Mouse (Mus musculus): ENCODE measurements around the gene Hsd11b1. TPM values are rescaled to one million over a fixed set of nuclear protein-coding genes. Genes with fewer than 3 reads are reported as not detected.

Gene Hsd11b1
- 0.62 and 1.2 TPM in 2 replicates for polyA plus RNA-seq (2014; fragmentation: Nextera tagmentation; extraction: Ambion mirVana)

GRCm38 (mm10) chr1:193263955-193264598 lies at the start of gene Hsd11b1:
Gene Hsd11b1, minus strand, starts transcription at chr1:193264075.
- no peak within 1 kb of the TSS for H3K27ac ChIP-seq (ENCODE audit: low read length)
- H3K9ac ChIP-seq (replicated peaks; ENCODE audit: low read depth, low read length): no peak within 1 kb of the TSS
- WGBS: 65% methylated on average over 5 of the region's 5 CpGs

GRCm38 (mm10) chr1:193311596-193311995 lies 47.7 kb upstream of the Hsd11b1 start:
- ATAC-seq (ENCODE audit: insufficient number of reproducible peaks, insufficient read depth, low FRiP score, low read depth): no peak

More at GRCm38 (mm10) chr1:193263955-193264598, at the start of gene Hsd11b1:
- no peaks in the 10 kb centered on the region for H3K36me3 ChIP-seq (ENCODE audit: control insufficient read depth, insufficient read depth, low read length)
- no peaks in the 10 kb centered on the region for H3K9me3 ChIP-seq (ENCODE audit: control insufficient read depth, low read depth, low read length)
- no peak for ATAC-seq (ENCODE audit: insufficient number of reproducible peaks, insufficient read depth, low FRiP score, low read depth)
- H3K4me3 ChIP-seq (ENCODE audit: low read depth, low read length): no peak within 1 kb of the TSS
- no peak within 1 kb of the TSS for H3K4me2 ChIP-seq (replicated peaks; ENCODE audit: low read depth, low read length)
- no peaks in the 10 kb centered on the region for H3K27me3 ChIP-seq (ENCODE audit: control insufficient read depth, insufficient read depth, low read length)
- H3K4me1 ChIP-seq (ENCODE audit: control insufficient read depth, insufficient read depth, low read length): no peaks in the 10 kb centered on the region

GRCm38 (mm10) chr1:193310519-193311085 lies 46.7 kb upstream of the Hsd11b1 start:
- Histone ChIP-seq H3K4me1 (ENCODE audit: control insufficient read depth, insufficient read depth, low read length) (peaks cover 4% of the 10 kb centered on the region; the same call in 1 of the 2 replicates), H3K4me2 (replicated peaks; ENCODE audit: low read depth, low read length) (no peak overlapping the region), H3K27ac (ENCODE audit: low read length) (no peak overlapping the region), H3K4me3 (ENCODE audit: low read depth, low read length) (no peak overlapping the region), H3K36me3 (ENCODE audit: control insufficient read depth, insufficient read depth, low read length) (no peaks in the 10 kb centered on the region), H3K9ac (replicated peaks; ENCODE audit: low read depth, low read length) (no peak overlapping the region), H3K9me3 (ENCODE audit: control insufficient read depth, low read depth, low read length) (no peaks in the 10 kb centered on the region), H3K27me3 (ENCODE audit: control insufficient read depth, insufficient read depth, low read length) (no peaks in the 10 kb centered on the region)
- ATAC-seq (ENCODE audit: insufficient number of reproducible peaks, insufficient read depth, low FRiP score, low read depth): no peak
- 85% methylated on average over 3 of the region's 3 CpGs for WGBS

More at GRCm38 (mm10) chr1:193311596-193311995, 47.7 kb upstream of the Hsd11b1 start:
- no peak overlapping the region for H3K4me2 ChIP-seq (replicated peaks; ENCODE audit: low read depth, low read length)
- H3K27me3 ChIP-seq (ENCODE audit: control insufficient read depth, insufficient read depth, low read length): no peaks in the 10 kb centered on the region
- no peak overlapping the region for H3K9ac ChIP-seq (replicated peaks; ENCODE audit: low read depth, low read length)
- 58% methylated on average over 1 of the region's 1 CpGs for WGBS
- no peaks in the 10 kb centered on the region for H3K36me3 ChIP-seq (ENCODE audit: control insufficient read depth, insufficient read depth, low read length)
- H3K4me3 ChIP-seq (ENCODE audit: low read depth, low read length): no peak overlapping the region
- no peak overlapping the region for H3K27ac ChIP-seq (ENCODE audit: low read length)
- H3K4me1 ChIP-seq (ENCODE audit: control insufficient read depth, insufficient read depth, low read length): peaks cover 12% of the 10 kb centered on the region; the same call in 1 of the 2 replicates
- no peaks in the 10 kb centered on the region for H3K9me3 ChIP-seq (ENCODE audit: control insufficient read depth, low read depth, low read length)

- no peak for ATAC-seq (ENCODE audit: insufficient number of reproducible peaks, insufficient read depth, low FRiP score, low read depth)
- H3K27ac ChIP-seq (ENCODE audit: low read length): no peak overlapping the region
- H3K27me3 ChIP-seq (ENCODE audit: control insufficient read depth, insufficient read depth, low read length): no peaks in the 10 kb centered on the region
- no peak overlapping the region for H3K9ac ChIP-seq (replicated peaks; ENCODE audit: low read depth, low read length)
- H3K4me3 ChIP-seq (ENCODE audit: low read depth, low read length): no peak overlapping the region
- 66% methylated on average over 1 of the region's 1 CpGs for WGBS
- H3K4me2 ChIP-seq (replicated peaks; ENCODE audit: low read depth, low read length): no peak overlapping the region
- no peaks in the 10 kb centered on the region for H3K9me3 ChIP-seq (ENCODE audit: control insufficient read depth, low read depth, low read length)
- H3K36me3 ChIP-seq (ENCODE audit: control insufficient read depth, insufficient read depth, low read length): no peaks in the 10 kb centered on the region
- no peaks in the 10 kb centered on the region for H3K4me1 ChIP-seq (ENCODE audit: control insufficient read depth, insufficient read depth, low read length)
Observed at GRCm38 (mm10) chr1:193309785-193310518, 46.1 kb upstream of the Hsd11b1 start.

DNA sequence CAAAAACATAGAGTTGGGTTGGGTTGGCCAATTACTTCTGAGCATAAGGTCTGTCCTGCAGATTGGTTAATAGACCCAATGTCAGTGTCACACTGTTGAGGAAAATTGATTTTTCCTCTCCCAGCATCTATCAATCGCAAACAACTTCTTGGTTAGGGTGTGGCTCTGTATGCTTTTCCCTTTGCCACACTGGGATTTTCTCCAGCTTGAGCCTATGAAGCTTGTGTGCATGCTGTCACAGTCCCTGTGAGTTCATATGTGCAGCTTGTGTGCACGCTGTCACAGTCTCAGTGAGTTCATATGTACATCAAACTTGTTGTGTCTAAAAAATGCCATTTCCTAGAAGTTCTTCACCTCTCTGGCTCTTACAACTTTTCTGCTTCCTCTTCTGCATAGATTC lies 43.0 kb upstream of the Hsd11b1 start:
- ATAC-seq (ENCODE audit: insufficient number of reproducible peaks, insufficient read depth, low FRiP score, low read depth): no peak
- WGBS: 82% methylated on average over 2 of the region's 2 CpGs
- H3K9me3 ChIP-seq (ENCODE audit: control insufficient read depth, low read depth, low read length): no peaks in the 10 kb centered on the region
- no peaks in the 10 kb centered on the region for H3K4me1 ChIP-seq (ENCODE audit: control insufficient read depth, insufficient read depth, low read length)
- H3K4me2 ChIP-seq (replicated peaks; ENCODE audit: low read depth, low read length): no peak overlapping the region
- H3K27ac ChIP-seq (ENCODE audit: low read length): no peak overlapping the region
- no peak overlapping the region for H3K4me3 ChIP-seq (ENCODE audit: low read depth, low read length)
- no peaks in the 10 kb centered on the region for H3K36me3 ChIP-seq (ENCODE audit: control insufficient read depth, insufficient read depth, low read length)
- H3K9ac ChIP-seq (replicated peaks; ENCODE audit: low read depth, low read length): no peak overlapping the region
- H3K27me3 ChIP-seq (ENCODE audit: control insufficient read depth, insufficient read depth, low read length): no peaks in the 10 kb centered on the region

GRCm38 (mm10) chr1:193305386-193305785 lies 41.5 kb upstream of the Hsd11b1 start:
- WGBS: 34% methylated on average over 7 of the region's 7 CpGs
- Histone ChIP-seq H3K36me3 (ENCODE audit: control insufficient read depth, insufficient read depth, low read length) (no peaks in the 10 kb centered on the region), H3K9me3 (ENCODE audit: control insufficient read depth, low read depth, low read length) (no peaks in the 10 kb centered on the region), H3K4me1 (ENCODE audit: control insufficient read depth, insufficient read depth, low read length) (no peaks in the 10 kb centered on the region), H3K4me3 (ENCODE audit: low read depth, low read length) (no peak overlapping the region), H3K4me2 (replicated peaks; ENCODE audit: low read depth, low read length) (no peak overlapping the region), H3K27me3 (ENCODE audit: control insufficient read depth, insufficient read depth, low read length) (no peaks in the 10 kb centered on the region), H3K9ac (replicated peaks; ENCODE audit: low read depth, low read length) (no peak overlapping the region), H3K27ac (ENCODE audit: low read length) (no peak overlapping the region)
- no peak for ATAC-seq (ENCODE audit: insufficient number of reproducible peaks, insufficient read depth, low FRiP score, low read depth)

- Histone ChIP-seq H3K27ac (ENCODE audit: low read length) (no peak overlapping the region), H3K9ac (replicated peaks; ENCODE audit: low read depth, low read length) (no peak overlapping the region), H3K9me3 (ENCODE audit: control insufficient read depth, low read depth, low read length) (no peaks in the 10 kb centered on the region), H3K4me3 (ENCODE audit: low read depth, low read length) (no peak overlapping the region), H3K4me2 (replicated peaks; ENCODE audit: low read depth, low read length) (peak overlapping the region; percentile 39), H3K36me3 (ENCODE audit: control insufficient read depth, insufficient read depth, low read length) (no peaks in the 10 kb centered on the region), H3K27me3 (ENCODE audit: control insufficient read depth, insufficient read depth, low read length) (no peaks in the 10 kb centered on the region), H3K4me1 (ENCODE audit: control insufficient read depth, insufficient read depth, low read length) (no peaks in the 10 kb centered on the region)
- ATAC-seq (ENCODE audit: insufficient number of reproducible peaks, insufficient read depth, low FRiP score, low read depth): no peak
- WGBS: 60% methylated on average over 2 of the region's 2 CpGs
Observed at GRCm38 (mm10) chr1:193303096-193303495, 39.2 kb upstream of the Hsd11b1 start.

DNA sequence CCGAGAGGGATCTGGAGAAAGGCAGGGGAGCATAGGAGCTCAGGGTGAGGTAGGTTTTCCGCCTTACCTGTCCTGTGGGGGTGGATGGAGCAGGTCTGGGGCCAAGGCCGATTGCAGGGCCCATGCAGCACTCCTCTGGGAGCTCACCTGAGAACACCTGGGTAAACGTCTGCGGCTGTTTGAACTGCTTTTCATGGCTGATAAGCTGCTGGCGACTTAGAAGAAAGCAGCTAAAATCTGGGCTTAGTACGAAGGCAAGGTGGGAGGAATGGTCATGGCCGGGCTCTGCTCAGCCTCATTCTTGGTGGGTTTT lies 38.2 kb upstream of the Hsd11b1 start:
- Histone ChIP-seq H3K4me1 (ENCODE audit: control insufficient read depth, insufficient read depth, low read length) (no peaks in the 10 kb centered on the region), H3K4me2 (replicated peaks; ENCODE audit: low read depth, low read length) (peak overlapping the region; percentile 39), H3K36me3 (ENCODE audit: control insufficient read depth, insufficient read depth, low read length) (no peaks in the 10 kb centered on the region), H3K9me3 (ENCODE audit: control insufficient read depth, low read depth, low read length) (no peaks in the 10 kb centered on the region), H3K4me3 (ENCODE audit: low read depth, low read length) (no peak overlapping the region), H3K9ac (replicated peaks; ENCODE audit: low read depth, low read length) (no peak overlapping the region), H3K27me3 (ENCODE audit: control insufficient read depth, insufficient read depth, low read length) (no peaks in the 10 kb centered on the region), H3K27ac (ENCODE audit: low read length) (peak overlapping the region; percentile 83)
- WGBS: 40% methylated on average over 8 of the region's 8 CpGs
- peak; percentile 81 for ATAC-seq (ENCODE audit: insufficient number of reproducible peaks, insufficient read depth, low FRiP score, low read depth)

Measured in stomach, embryonic 14.5 days (tissue).